Mouse (Mus musculus) megakaryocyte, embryonic 14.5 days (primary cell): Measurements from ENCODE around the gene Dazap1. TPM values are rescaled to one million over a fixed set of nuclear protein-coding genes. Genes with fewer than 3 reads are reported as not detected.

Experiments used
- H3K27me3 ChIP-seq: replicated peaks from 2 replicates; pipeline ENCODE3; 2012; ENCODE audit warnings: inconsistent platforms
- H3K36me3 ChIP-seq: replicated peaks from 2 replicates; pipeline ENCODE3; 2012; ENCODE audit warnings: low read length, inconsistent platforms, mixed read lengths
- H3K4me1 ChIP-seq: 2 replicates; pipeline ENCODE4 v1.6.1; 2012; ENCODE audit warnings: inconsistent platforms
- H3K4me3 ChIP-seq: replicated peaks from 2 replicates; pipeline ENCODE3; 2012; ENCODE audit warnings: moderate library complexity, mild to moderate bottlenecking, inconsistent platforms
- H3K9me3 ChIP-seq: 2 replicates; pipeline ENCODE4 v1.6.1; 2012; ENCODE audit warnings: inconsistent platforms
- FLI1 ChIP-seq: IDR thresholded peaks from 2 replicates; pipeline ENCODE4 v1.6.1; 2012; ENCODE audit warnings: low read length, inconsistent platforms, mixed read lengths
- GATA1 ChIP-seq: IDR thresholded peaks from 3 replicates; pipeline ENCODE4 v1.6.1; 2012; ENCODE audit warnings: mixed read lengths, low read length, inconsistent platforms, borderline replicate concordance
- polyA plus RNA-seq: library from polyadenylated mRNA; stranded (reverse); fragments of >175 nt; gene quantifications from 2 replicates; pipeline ENCODE4 v1.2.3, GENCODE M21; 2012; ENCODE audit warnings: low replicate concordance; ENCODE audit not compliant: insufficient read depth

The Dazap1 gene
- polyA plus RNA-seq, 1 experiment: 552 TPM

DNA sequence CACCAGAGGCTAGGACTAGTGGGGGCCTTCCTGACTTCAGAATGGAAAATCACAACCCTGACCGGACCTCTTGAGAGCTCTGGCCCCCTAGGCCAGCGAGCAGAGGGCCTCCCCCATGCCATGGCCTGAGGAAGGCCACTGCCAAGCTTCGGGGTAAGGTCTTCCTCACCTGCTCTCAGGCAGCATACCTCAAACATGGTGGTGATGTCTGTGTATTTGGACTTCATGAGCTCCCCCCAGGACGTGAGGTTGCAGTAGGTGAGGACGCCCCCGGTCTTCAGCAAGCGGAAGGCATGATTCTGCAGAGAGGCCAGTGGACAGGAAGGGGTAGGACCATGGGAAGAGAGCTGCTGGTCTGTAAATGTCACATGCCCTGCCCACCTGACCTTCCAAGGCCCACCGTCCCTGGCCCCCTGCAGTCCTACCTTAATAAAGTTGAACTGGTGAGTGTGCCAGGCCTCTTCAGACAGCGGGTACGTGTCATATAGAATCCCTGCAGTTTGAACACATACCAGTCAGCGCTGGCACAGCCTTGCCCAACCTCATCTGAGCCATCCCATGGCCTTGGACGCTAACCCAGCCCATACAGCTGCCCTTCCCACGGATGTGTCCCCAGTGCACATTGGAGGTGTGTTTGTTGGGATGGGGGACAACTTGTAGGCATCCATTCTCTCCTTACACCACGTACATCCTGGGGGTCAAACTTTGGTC is 2.4 kb upstream of the Dazap1 start:
- peaks cover 74% of the 10 kb centered on the region for H3K4me1 ChIP-seq
- no peaks in the 10 kb centered on the region for H3K27me3 ChIP-seq
- no peak overlapping the region for H3K4me3 ChIP-seq
- peaks cover 60% of the 10 kb centered on the region for H3K36me3 ChIP-seq
- TF ChIP-seq GATA1: no peak
- no peak for TF ChIP-seq FLI1
- no peaks in the 10 kb centered on the region for H3K9me3 ChIP-seq

GRCm38 (mm10) chr10:80259463-80259805 is 1.9 kb upstream of the Dazap1 start:
- H3K36me3 ChIP-seq: peaks cover 55% of the 10 kb centered on the region

DNA sequence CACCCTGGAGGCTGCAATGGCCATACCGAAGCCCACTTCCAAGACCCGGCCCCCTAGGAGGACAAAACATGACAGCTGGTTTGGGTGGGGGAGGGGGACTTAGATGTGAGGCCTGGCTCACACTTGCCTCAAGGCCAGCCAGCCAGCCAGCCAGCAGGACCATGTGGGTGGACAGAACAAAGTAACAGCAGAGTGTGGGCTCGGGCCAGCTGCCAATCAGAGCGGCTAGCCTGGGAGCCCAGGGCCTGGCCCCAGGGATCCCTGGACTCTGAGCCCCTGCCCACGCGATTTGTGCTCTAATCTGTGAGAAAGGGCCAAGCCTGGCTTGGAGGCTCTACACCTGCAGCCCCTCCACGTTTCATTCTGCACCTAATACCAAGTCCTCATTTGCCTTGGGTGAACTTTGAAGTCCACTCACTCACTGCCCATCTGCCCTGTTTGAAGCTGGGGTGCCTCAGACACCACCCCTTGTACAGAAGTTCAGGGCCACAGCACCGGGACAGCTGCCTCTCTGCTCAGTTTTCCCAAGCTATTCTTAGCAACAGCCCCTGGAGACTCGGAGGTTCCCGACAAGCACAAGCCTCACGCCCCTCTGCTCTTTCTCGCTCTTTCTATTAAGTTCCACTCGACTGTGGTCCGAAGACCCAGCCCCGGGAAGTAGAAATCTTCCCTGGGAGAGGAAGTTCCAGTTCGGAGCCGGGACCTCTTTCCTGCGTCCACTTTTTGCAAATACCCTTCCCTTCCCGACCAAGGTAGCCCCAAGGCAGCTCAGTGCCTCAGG is 1.2 kb upstream of the Dazap1 start:
- Histone ChIP-seq H3K4me3 (peak overlapping the region; percentile 94), H3K9me3 (no peaks in the 10 kb centered on the region), H3K4me1 (peaks cover 71% of the 10 kb centered on the region), H3K36me3 (peaks cover 49% of the 10 kb centered on the region), H3K27me3 (no peaks in the 10 kb centered on the region)
- no peak for TF ChIP-seq GATA1
- no peak for TF ChIP-seq FLI1

More at GRCm38 (mm10) chr10:80259463-80259805, 1.9 kb upstream of the Dazap1 start:
- Histone ChIP-seq H3K9me3 (no peaks in the 10 kb centered on the region), H3K4me1 (peaks cover 75% of the 10 kb centered on the region), H3K4me3 (no peak overlapping the region), H3K27me3 (no peaks in the 10 kb centered on the region)
- TF ChIP-seq FLI1 (no peak), GATA1 (no peak)

DNA sequence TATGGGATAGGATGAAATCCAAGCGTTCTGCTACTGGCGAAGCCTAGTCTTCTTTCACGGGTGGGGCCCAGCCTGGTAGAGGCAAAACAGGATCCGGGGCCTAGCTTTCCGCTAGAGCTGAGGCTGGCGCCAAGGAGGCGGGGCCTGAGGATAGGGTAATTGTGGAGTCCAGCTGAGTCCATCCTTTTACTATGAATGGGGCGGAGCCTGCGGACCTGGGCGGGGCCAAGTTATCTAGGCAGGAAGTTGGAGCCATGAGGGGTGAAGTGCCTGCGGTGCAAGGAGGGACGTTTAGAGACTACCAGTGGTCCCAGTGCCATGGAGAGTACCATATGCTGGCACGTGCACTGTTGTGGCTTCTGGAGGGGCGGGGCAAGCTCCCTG is 291 bp downstream of the Dazap1 start:
- TF ChIP-seq GATA1 (0 out of 3 replicates have a peak, but pooled peaks have one; percentile 45), FLI1 (0 out of 2 replicates have a peak, but pooled peaks have one; percentile 20)
- H3K36me3 ChIP-seq: peaks cover 34% of the 10 kb centered on the region
- H3K4me1 ChIP-seq: peaks cover 79% of the 10 kb centered on the region
- no peaks in the 10 kb centered on the region for H3K27me3 ChIP-seq
- H3K4me3 ChIP-seq: peak overlapping the region; percentile 94
- H3K9me3 ChIP-seq: no peaks in the 10 kb centered on the region

GRCm38 (mm10) chr10:80262169-80262568 is 883 bp downstream of the Dazap1 start:
- Histone ChIP-seq H3K27me3 (no peaks in the 10 kb centered on the region), H3K4me3 (peak overlapping the region; percentile 86), H3K4me1 (peaks cover 84% of the 10 kb centered on the region), H3K9me3 (no peaks in the 10 kb centered on the region), H3K36me3 (peaks cover 31% of the 10 kb centered on the region)
- TF ChIP-seq FLI1 (no peak), GATA1 (no peak)

DNA sequence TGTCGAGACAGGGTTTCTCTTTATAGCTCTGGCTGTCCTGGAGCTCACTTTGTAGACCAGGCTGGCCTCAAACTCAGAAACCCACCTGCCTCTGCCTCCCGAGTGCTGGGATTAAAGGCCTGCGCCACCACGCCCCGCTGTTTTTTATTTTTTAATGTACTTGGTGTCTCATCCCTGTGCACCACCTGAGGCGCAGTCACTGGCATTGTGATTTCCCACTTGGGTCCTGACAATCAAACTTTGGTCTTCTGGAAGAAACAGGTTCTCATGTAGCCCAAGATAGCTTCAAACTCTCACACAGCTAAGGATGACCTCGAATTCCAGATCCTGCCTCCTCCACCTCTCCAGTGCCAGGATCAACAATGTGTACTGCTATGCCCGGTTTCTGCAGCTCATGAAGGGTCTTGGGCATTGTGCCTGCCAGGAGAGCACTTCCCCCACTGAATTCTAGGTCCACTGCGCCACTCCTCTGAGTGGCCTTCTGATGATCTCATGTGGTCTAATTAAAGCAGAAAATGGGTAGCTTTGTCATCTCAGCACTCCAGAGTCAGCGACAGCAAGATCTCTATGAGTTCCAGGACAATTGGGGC is 1.6 kb downstream of the Dazap1 start:
- Histone ChIP-seq H3K27me3 (no peaks in the 10 kb centered on the region), H3K36me3 (peaks cover 32% of the 10 kb centered on the region), H3K4me1 (peaks cover 87% of the 10 kb centered on the region), H3K9me3 (no peaks in the 10 kb centered on the region), H3K4me3 (peak overlapping the region; percentile 82)
- TF ChIP-seq FLI1: no peak
- TF ChIP-seq GATA1: no peak

DNA sequence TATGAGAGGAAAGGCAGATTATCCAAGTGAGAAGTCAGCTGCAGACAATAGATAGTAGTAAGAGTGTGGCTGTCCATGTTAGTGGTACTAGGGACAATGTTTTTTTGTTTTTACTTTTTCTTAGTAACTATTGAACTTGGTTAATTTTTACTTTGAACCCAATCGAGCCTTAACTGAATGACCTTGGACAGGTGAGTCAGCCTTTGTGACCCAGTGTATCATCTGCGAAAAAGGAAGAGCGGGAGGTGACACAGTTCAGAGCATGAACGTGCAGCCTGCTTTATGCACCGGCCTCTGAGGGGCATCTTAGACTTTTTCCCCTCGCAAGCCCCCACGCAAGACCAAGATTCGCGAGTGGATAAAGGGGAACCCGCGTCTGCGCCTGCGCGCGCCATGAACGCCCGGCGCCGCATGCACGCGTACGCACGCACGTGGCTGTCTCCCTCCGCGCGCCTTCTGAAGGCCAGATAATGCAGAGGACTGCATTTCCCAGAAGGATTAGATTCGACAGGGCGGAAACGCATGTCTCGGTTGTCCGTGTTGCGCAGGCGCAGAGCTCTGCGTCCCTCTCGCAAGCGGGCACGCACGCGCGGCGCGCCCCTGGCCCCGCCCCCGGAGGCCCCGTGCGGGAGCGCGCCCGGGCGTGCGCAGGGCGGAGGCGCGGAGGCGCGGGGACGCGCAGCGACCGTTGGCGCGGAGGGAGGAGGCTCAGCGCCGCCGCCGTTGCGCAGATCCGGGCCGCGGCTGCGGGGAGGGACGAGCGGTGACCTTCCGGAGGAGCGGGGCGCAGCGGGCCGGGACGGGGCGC is 3.3 kb downstream of the Dazap1 start:
- H3K4me1 ChIP-seq: peaks cover 87% of the 10 kb centered on the region

DNA sequence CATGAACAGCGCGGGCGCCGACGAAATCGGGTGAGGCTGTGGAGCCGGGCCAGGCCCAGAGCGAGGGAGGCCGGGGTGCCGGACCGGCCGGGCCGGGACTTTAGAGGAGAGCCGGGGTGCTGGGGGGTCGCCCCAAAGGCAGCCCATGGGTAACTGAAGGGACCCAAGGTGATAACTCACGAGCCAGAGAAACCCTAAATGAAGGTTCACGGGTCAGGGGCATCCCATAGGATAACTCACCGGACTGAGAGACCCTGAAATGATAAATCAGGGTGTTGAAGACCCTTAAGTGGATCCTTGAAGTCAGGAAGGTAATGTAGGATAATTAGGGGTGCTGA is 3.8 kb downstream of the Dazap1 start:
- Histone ChIP-seq H3K4me3 (peak overlapping the region; percentile 95), H3K4me1 (peaks cover 87% of the 10 kb centered on the region), H3K27me3 (no peaks in the 10 kb centered on the region), H3K36me3 (peaks cover 28% of the 10 kb centered on the region), H3K9me3 (no peaks in the 10 kb centered on the region)
- TF ChIP-seq GATA1 (no peak), FLI1 (no peak)

More for the DNA sequence above, 3.3 kb downstream of the Dazap1 start:
- Histone ChIP-seq H3K36me3 (peaks cover 28% of the 10 kb centered on the region), H3K27me3 (no peaks in the 10 kb centered on the region), H3K4me3 (peak overlapping the region; percentile 95), H3K9me3 (no peaks in the 10 kb centered on the region)
- TF ChIP-seq FLI1: no peak
- TF ChIP-seq GATA1: 0 out of 3 replicates have a peak, but pooled peaks have one; percentile 11

DNA sequence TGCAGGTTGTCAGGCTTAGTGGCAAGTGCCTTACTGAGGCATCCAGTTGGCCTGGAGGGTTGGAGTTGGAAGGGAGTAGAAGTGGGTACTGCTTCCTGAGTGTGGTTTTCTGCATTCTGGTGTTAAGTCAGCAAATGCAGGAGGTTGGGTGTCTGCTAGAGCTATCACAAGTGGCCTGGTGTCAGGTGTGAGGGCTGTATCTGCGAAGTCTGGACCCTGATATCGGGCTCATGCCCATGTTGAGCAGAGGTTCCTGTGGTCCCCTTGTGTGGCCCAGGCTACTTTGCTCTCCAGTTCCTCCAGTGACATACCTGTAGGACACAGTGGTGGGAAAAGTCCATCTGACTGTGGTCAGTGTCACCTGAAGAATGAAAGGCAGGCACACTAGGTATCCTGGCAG is 8.8 kb downstream of the Dazap1 start:
- peaks cover 95% of the 10 kb centered on the region for H3K4me1 ChIP-seq
- H3K9me3 ChIP-seq: no peaks in the 10 kb centered on the region
- H3K36me3 ChIP-seq: peaks cover 70% of the 10 kb centered on the region
- peak overlapping the region; percentile 83 for H3K4me3 ChIP-seq
- H3K27me3 ChIP-seq: no peaks in the 10 kb centered on the region
- TF ChIP-seq GATA1 (no peak), FLI1 (no peak)
